Comparison of ENCODE assay signal across 8 mouse cellular contexts in genomic region chr11:115277604-115277975, GRCm38 (mm10). TPM values are rescaled to one million over a fixed set of nuclear protein-coding genes. Genes with fewer than 3 reads are reported as not detected.
A peak's percentile ranks its signal among the peaks of the same experiment; 100 is the strongest.
DNase-seq lines count a peak whose midpoint lies in the region; ATAC-seq and TF ChIP-seq lines count a peak whose summit lies in the region.

No protein-coding gene starts in this region.

- peak overlapping the region; percentile 80 for H3K4me2 ChIP-seq in hindbrain, embryonic 13.5 days
- peak overlapping the region; percentile 74 for H3K4me2 ChIP-seq in midbrain, embryonic 13.5 days (replicated peaks)

- TF ChIP-seq CTCF in kidney, adult 2 months (conservative IDR thresholded peaks at IDR 0.05; ENCODE audit: insufficient read depth, insufficient read length, low read depth, low read length), result no peak

- 13% methylated on average over 7 of the region's 7 CpGs for WGBS in kidney, adult 2 months
- WGBS in hindbrain, embryonic 13.5 days, result 18% methylated on average over 7 of the region's 7 CpGs
- 19% methylated on average over 7 of the region's 7 CpGs for WGBS in midbrain, embryonic 13.5 days

- no peaks in the 10 kb centered on the region for H3K9me3 ChIP-seq in hindbrain, embryonic 13.5 days
- H3K9me3 ChIP-seq in midbrain, embryonic 13.5 days, result no peaks in the 10 kb centered on the region

- no peak for DNase-seq in kidney, adult 2 months
- DNase-seq in kidney, postnatal 36 days, result no peak
- peak; percentile 20 for DNase-seq in adipocyte (ENCODE audit: low spot score)
- DNase-seq in left cerebral cortex, adult 11 months (ENCODE audit: low spot score), result no peak
- DNase-seq in left cerebral cortex, adult 8-10 months (ENCODE audit: low spot score in 2 of 2), result no peak
- no peak for DNase-seq in Muller cell, postnatal 12 days (ENCODE audit: inconsistent ontology term)

- ATAC-seq in hindbrain, embryonic 13.5 days (ENCODE audit: low FRiP score), result no peak
- no peak for ATAC-seq in midbrain, embryonic 13.5 days

- H3K4me3 ChIP-seq in kidney, adult 2 months (ENCODE audit: insufficient read depth, low read depth, low read length), result peak overlapping the region; percentile 62
- H3K4me3 ChIP-seq in hindbrain, embryonic 13.5 days, result peak overlapping the region; percentile 62
- H3K4me3 ChIP-seq in midbrain, embryonic 13.5 days (replicated peaks), result peak overlapping the region; percentile 64

- no peaks in the 10 kb centered on the region for H3K27me3 ChIP-seq in kidney, adult 2 months (replicated peaks; ENCODE audit: control insufficient read depth, insufficient read depth, low read length)
- no peaks in the 10 kb centered on the region for H3K27me3 ChIP-seq in hindbrain, embryonic 13.5 days
- no peaks in the 10 kb centered on the region for H3K27me3 ChIP-seq in midbrain, embryonic 13.5 days

- H3K9ac ChIP-seq in hindbrain, embryonic 13.5 days, result peak overlapping the region; percentile 68
- H3K9ac ChIP-seq in midbrain, embryonic 13.5 days (replicated peaks), result peak overlapping the region; percentile 67

- H3K4me1 ChIP-seq in kidney, adult 2 months (ENCODE audit: control insufficient read depth, insufficient read depth, low read length), result peaks cover 3% of the 10 kb centered on the region; the same call in 1 of the 2 replicates
- peaks cover 39% of the 10 kb centered on the region for H3K4me1 ChIP-seq in hindbrain, embryonic 13.5 days (replicated peaks)
- H3K4me1 ChIP-seq in midbrain, embryonic 13.5 days (replicated peaks), result peaks cover 29% of the 10 kb centered on the region

- no peak for TF ChIP-seq POLR2A in kidney, adult 2 months (IDR thresholded peaks at IDR 0.05; ENCODE audit: low read depth, low read length)

- no peaks in the 10 kb centered on the region for H3K36me3 ChIP-seq in kidney, adult 2 months (ENCODE audit: control insufficient read depth, insufficient read depth, low read length)
- peaks cover 2% of the 10 kb centered on the region; the same call in 1 of the 2 replicates for H3K36me3 ChIP-seq in hindbrain, embryonic 13.5 days
- H3K36me3 ChIP-seq in midbrain, embryonic 13.5 days, result no peaks in the 10 kb centered on the region

- H3K27ac ChIP-seq in kidney, adult 2 months (ENCODE audit: insufficient read depth, low read depth, low read length), result peak overlapping the region; percentile 88
- H3K27ac ChIP-seq in hindbrain, embryonic 13.5 days, result peak overlapping the region; percentile 81
- H3K27ac ChIP-seq in midbrain, embryonic 13.5 days, result peak overlapping the region; percentile 89

RNA-seq across cellular contexts. Expression of gene Fdxr, which starts 0.7 kb away (rescaled TPM):
- polyA plus RNA-seq in kidney, adult 2 months (2012; rRNA removed), result 18.0 and 21.0 TPM in 2 replicates
- polyA plus RNA-seq in hindbrain, embryonic 13.5 days (2015; fragmentation: Nextera tagmentation; extraction: Ambion mirVana), result 18.1 and 20.8 TPM in 2 replicates
- 19.3 and 24.1 TPM in 2 replicates for polyA plus RNA-seq in midbrain, embryonic 13.5 days (2015; fragmentation: Nextera tagmentation; extraction: Ambion mirVana)
- 10 to 100 TPM; 15.1 to 20.1 (median 17.5) TPM for total RNA-seq in left cerebral cortex, adult 8-10 months (2022)

RNA-seq across cellular contexts. Expression of gene Grin2c, which starts 10.5 kb away (rescaled TPM):
- polyA plus RNA-seq in kidney, adult 2 months (2012; rRNA removed), result 0.34 and 0.42 TPM in 2 replicates
- polyA plus RNA-seq in hindbrain, embryonic 13.5 days (2015; fragmentation: Nextera tagmentation; extraction: Ambion mirVana), result 0.22 TPM in 2 replicates
- polyA plus RNA-seq in midbrain, embryonic 13.5 days (2015; fragmentation: Nextera tagmentation; extraction: Ambion mirVana), result 0.06 and 0.12 TPM in 2 replicates
- total RNA-seq in left cerebral cortex, adult 8-10 months (2022), result 10 to 100 TPM; 32.4 to 37.5 (median 36.3) TPM

RNA-seq across cellular contexts. Expression of gene Fads6, which starts 19.9 kb away (rescaled TPM):
- 14.0 and 18.1 TPM in 2 replicates for polyA plus RNA-seq in kidney, adult 2 months (2012; rRNA removed)
- 0.73 and 0.79 TPM in 2 replicates for polyA plus RNA-seq in hindbrain, embryonic 13.5 days (2015; fragmentation: Nextera tagmentation; extraction: Ambion mirVana)
- polyA plus RNA-seq in midbrain, embryonic 13.5 days (2015; fragmentation: Nextera tagmentation; extraction: Ambion mirVana), result 0.41 and 0.43 TPM in 2 replicates
- 10 to 100 TPM; 18.4 to 21.9 (median 20.2) TPM for total RNA-seq in left cerebral cortex, adult 8-10 months (2022)

RNA-seq across cellular contexts. Expression of gene Otop2, which starts 29.4 kb away (rescaled TPM):
- not detected in 2 replicates for polyA plus RNA-seq in kidney, adult 2 months (2012; rRNA removed)
- not detected in 2 replicates for polyA plus RNA-seq in hindbrain, embryonic 13.5 days (2015; fragmentation: Nextera tagmentation; extraction: Ambion mirVana)
- polyA plus RNA-seq in midbrain, embryonic 13.5 days (2015; fragmentation: Nextera tagmentation; extraction: Ambion mirVana), result not detected in 2 replicates
- total RNA-seq in left cerebral cortex, adult 8-10 months (2022), result 1 to 10 TPM in 3 of 4 experiments, under 1 TPM in 1; 0.91 to 3.2 (median 1.5) TPM

RNA-seq across cellular contexts. Expression of gene Ush1g, which starts 44.3 kb away (rescaled TPM):
- 0.04 and 0.05 TPM in 2 replicates for polyA plus RNA-seq in kidney, adult 2 months (2012; rRNA removed)
- polyA plus RNA-seq in hindbrain, embryonic 13.5 days (2015; fragmentation: Nextera tagmentation; extraction: Ambion mirVana), result 0.06 and 0.14 TPM in 2 replicates
- polyA plus RNA-seq in midbrain, embryonic 13.5 days (2015; fragmentation: Nextera tagmentation; extraction: Ambion mirVana), result 0.05 TPM in 1 of 2 replicates, not detected in the other
- total RNA-seq in left cerebral cortex, adult 8-10 months (2022), result under 1 TPM; 0.46 to 0.78 (median 0.59) TPM
